Mouse (Mus musculus) heart, embryonic 10.5 days (tissue): ENCODE measurements around the gene Aph1b. TPM values are rescaled to one million over a fixed set of nuclear protein-coding genes. Genes with fewer than 3 reads are reported as not detected.
"Not testable (repeated sequence)": the region's sequence is repeated elsewhere in the genome, so short reads cannot be mapped to it uniquely, and the experiment has no call there.

Experiments used
- DNase-seq: peaks from one replicate; pipeline ENCODE4 v3.0.0-alpha.2; 2017; ENCODE audit warnings: low spot score
- H3K27ac ChIP-seq: fragments of 300-500 bp; sonication (generic); 2 replicates; pipeline ENCODE4 v1.5.1; 2016; ENCODE audit warnings: mild to moderate bottlenecking
- H3K27me3 ChIP-seq: fragments of 300-500 bp; sonication (generic); 2 replicates; pipeline ENCODE4 v1.6.1; 2016; ENCODE audit warnings: mild to moderate bottlenecking; ENCODE audit not compliant: poor library complexity, insufficient read depth, severe bottlenecking
- H3K36me3 ChIP-seq: fragments of 300-500 bp; sonication (generic); 2 replicates; pipeline ENCODE4 v1.6.1; 2016; ENCODE audit warnings: mild to moderate bottlenecking, moderate library complexity
- H3K4me1 ChIP-seq: fragments of 300-500 bp; sonication (generic); 2 replicates; pipeline ENCODE4 v1.6.1; 2016; ENCODE audit warnings: mild to moderate bottlenecking
- H3K4me3 ChIP-seq: fragments of 300-500 bp; sonication (generic); 2 replicates; pipeline ENCODE4 v1.5.1; 2016; ENCODE audit warnings: mild to moderate bottlenecking, moderate library complexity
- H3K9me3 ChIP-seq: fragments of 300-500 bp; sonication (generic); 2 replicates; pipeline ENCODE4 v1.6.1; 2016; ENCODE audit warnings: mild to moderate bottlenecking, moderate library complexity
- WGBS: fragments of 180-500 bp; shearing (Covaris S2); methylation state at CpG from one replicate; pipeline ENCODE4 v1.1.7; 2016; 5-methylcytosine and 5-hydroxymethylcytosine counted together
- polyA plus RNA-seq: library from polyadenylated mRNA; unstranded; fragments of >200 nt; fragmentation: Nextera tagmentation; extraction: Ambion mirVana; gene quantifications from 2 replicates; pipeline ENCODE4 v1.2.1, GENCODE M21; 2016

Gene Aph1b
- polyA plus RNA-seq = 7.7 and 7.9 TPM in 2 replicates

DNA sequence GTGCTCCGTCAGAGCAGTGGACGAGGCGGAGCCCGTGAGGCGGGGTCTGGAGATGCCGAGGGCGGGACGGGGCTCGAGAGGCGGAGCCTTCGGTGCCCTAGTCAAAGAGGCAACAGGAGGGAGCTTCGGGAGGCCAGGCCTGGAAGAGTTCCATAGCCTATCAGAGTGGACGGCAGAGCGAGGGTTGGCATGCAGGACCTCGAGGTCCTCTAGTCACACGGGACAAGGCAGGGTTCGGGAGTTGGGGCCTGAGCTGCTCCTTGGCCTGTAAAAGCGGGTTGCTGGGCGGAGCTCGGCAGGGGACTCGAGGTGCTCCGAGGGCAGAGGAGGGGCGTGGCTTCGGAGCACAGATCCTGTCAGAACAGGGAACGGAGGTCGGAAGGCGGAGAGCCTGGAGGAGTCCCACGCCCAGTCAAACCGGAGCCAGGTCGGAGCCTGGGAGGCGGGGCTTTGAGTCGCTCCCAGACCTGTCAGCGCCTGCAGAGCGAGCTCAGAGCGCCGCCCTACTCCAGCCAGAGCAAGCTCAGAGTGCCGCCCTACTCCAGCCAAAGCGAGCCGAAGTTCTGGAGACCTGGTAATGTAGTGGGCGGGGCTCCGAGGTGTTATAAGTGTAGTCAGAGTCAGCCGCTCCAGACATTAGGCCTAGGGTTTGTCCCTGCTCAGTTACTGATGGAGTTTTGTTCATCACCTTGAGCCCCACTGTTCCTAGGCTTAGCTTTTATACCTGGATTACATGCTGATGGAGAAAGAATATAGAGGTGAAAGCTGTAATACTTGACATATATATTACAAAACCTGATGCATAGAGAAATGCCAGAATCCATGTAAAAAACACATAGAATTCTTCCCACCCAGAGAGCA, at the start of gene Aph1b:
Aph1b (minus strand) TSS at position 27 of the 861 bp plus-strand sequence.
- Histone ChIP-seq H3K4me1 (peaks cover 8% of the 10 kb centered on the region; the same call in 1 of the 2 replicates), H3K9me3 (no peaks in the 10 kb centered on the region), H3K27ac (peak within 1 kb of the TSS; percentile 90), H3K36me3 (no peaks in the 10 kb centered on the region), H3K4me3 (peak within 1 kb of the TSS; percentile 78), H3K27me3 (no peaks in the 10 kb centered on the region)
- WGBS = under 1% methylated on average over 42 of the region's 42 CpGs
- DNase-seq = peak; percentile 99

DNA sequence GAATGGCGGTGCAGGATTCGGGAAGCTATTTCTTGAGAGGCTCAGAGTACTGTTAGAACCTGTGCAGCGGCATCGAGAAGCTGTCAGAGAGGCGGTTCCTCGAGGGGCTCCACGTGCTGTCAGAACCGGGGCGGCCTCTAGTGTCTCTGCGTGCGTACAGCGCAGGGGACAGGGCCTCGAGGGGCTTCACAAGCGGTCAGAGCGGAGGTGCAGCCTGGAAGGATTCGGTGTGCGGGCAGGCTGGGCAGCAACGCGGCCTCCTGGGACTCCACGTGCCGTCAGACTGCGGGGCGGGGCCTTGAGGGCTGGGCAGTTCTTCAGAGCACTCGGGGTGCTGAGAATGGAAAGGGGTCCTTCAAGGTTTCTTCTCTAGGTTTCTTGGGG, 39.8 kb upstream of the Aph1b start:
- 0% methylated on average over 24 of the region's 24 CpGs for WGBS
- 0 out of 2 replicates have a peak, but pooled peaks cover 13% of the 10 kb centered on the region for H3K27me3 ChIP-seq
- H3K27ac ChIP-seq = peak overlapping the region; percentile 83
- peak overlapping the region; percentile 69 for H3K4me3 ChIP-seq
- H3K36me3 ChIP-seq = no peaks in the 10 kb centered on the region
- H3K4me1 ChIP-seq = peaks cover 13% of the 10 kb centered on the region
- H3K9me3 ChIP-seq = no peaks in the 10 kb centered on the region
- DNase-seq = no peak

DNA sequence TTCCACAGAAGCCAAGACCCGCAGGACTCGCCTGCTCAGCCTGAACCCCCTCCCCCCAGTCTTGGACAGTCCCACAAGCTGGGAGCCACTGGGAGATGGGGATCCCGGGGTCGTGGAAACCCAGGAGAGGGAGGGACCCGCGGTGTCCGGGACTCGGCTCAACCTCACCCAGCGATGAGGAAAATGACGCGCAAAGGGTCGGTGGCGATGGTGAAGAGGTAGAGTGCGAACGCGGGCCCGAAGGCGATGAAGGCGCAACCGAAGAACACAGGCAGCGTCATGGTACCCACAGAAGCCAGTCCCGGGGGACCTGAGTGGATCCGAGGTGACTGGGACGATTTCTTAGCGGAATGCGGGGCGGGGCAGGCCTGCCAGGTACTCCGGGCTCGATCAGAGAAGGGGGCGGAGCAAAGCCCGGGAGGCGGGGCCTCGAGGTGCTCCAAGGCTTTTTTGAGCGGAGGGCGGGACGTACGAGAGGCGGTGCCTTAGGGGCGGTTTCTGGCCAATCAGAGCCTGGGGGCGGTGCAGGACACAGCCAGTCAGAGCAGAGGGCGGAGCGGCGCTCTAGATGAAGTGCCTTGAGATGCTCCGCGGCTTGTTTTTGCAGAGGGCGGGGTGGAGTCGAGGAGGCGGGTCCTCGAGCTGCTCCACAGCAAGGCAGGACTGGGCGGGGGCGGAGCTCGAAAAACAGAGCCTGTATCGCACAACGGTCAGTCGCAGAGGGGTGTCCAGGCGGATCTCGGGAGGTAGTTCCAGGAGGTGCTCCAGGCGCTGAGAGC, 39.2 kb upstream of the Aph1b start, which contains the start of gene Aph1c:
Aph1c (minus strand) TSS at position 409 of the 779 bp plus-strand sequence.
- WGBS = under 1% methylated on average over 58 of the region's 58 CpGs

DNA sequence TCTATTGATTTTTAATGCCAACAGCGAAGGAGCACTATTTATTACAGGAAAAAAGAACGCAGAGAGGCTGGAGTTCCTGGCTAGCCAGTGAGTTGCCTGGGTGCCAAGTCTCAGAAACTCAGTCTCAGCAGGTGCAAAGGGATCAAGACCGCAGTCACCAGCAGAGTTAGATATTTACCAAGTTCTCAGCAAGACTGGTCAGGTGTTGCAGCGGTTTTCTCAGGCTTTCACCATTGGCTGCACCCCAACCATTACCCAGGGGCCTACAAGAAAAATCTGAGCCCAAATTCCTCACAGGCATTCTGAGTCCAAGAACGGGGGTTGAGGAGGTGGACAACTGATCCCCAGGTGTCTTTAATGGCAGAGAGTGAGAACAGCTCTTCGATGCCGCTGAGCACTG, 38.6 kb upstream of the Aph1b start:
- 20% methylated on average over 7 of the region's 7 CpGs for WGBS
- Histone ChIP-seq H3K4me3 (peak overlapping the region; percentile 69), H3K4me1 (peaks cover 13% of the 10 kb centered on the region), H3K27ac (no peak overlapping the region), H3K9me3 (no peaks in the 10 kb centered on the region), H3K27me3 (0 out of 2 replicates have a peak, but pooled peaks cover 13% of the 10 kb centered on the region), H3K36me3 (no peaks in the 10 kb centered on the region)
- no peak for DNase-seq

More for the DNA sequence above, 39.2 kb upstream of the Aph1b start, which contains the start of gene Aph1c:
- peak within 1 kb of the TSS; percentile 69 for H3K4me3 ChIP-seq
- peak; percentile 100 for DNase-seq
- H3K36me3 ChIP-seq = no peaks in the 10 kb centered on the region
- H3K4me1 ChIP-seq = peaks cover 13% of the 10 kb centered on the region
- H3K9me3 ChIP-seq = no peaks in the 10 kb centered on the region
- peak within 1 kb of the TSS; percentile 83 for H3K27ac ChIP-seq
- H3K27me3 ChIP-seq = 0 out of 2 replicates have a peak, but pooled peaks cover 13% of the 10 kb centered on the region

DNA sequence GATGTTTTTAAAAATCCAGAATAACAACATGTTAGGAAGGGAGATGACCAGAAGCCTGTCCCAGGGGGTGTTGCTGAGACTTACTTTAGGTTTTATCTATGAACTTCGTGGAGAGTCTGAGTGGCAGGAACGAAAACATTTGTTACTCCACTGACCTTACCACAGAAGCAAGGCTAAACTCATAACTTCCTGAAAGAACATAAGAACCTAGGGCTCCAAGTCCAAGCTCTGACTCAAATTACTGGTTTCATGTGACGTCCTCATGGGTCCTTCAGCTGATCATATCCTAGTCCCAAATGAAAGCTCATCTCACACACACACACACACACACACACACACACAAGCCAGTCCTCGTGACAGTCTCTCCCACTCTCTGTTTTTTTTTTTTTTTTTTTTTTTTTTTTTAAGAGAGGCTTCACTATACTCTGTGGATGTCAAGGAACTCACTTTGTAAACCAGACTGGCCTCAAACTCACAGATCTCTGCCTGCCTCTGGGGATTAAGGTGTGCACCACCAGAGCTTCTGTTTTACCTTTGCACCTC, 37.1 kb upstream of the Aph1b start:
- WGBS = 49% methylated on average over 4 of the region's 4 CpGs
- no peak overlapping the region for H3K27ac ChIP-seq

DNA sequence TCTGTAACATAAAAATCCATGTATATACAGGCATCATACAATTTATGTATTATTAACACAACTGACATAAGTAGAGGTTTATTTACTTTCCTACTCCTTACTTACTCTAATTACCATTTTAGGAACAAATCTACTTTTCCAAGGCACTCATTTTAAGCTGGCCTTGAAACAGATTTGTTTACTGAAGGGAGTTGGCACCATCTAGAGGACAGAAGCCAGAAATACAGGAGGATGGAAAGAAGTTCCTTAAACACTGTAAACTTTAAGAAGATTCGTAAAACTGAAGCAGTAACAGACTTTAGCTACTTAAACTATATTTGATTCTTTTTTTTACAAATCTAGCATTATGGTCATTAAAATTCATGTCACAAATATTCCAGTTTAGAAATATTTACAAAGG, 30.7 kb upstream of the Aph1b start:
- Histone ChIP-seq H3K36me3 (no peaks in the 10 kb centered on the region), H3K4me1 (no peaks in the 10 kb centered on the region), H3K9me3 (no peaks in the 10 kb centered on the region), H3K27me3 (no peaks in the 10 kb centered on the region), H3K27ac (no peak overlapping the region), H3K4me3 (no peak overlapping the region)
- DNase-seq = no peak
- 39% methylated on average over 1 of the region's 1 CpGs for WGBS

More for the DNA sequence above, 37.1 kb upstream of the Aph1b start:
- peaks cover 13% of the 10 kb centered on the region for H3K4me1 ChIP-seq
- H3K4me3 ChIP-seq = no peak overlapping the region
- no peaks in the 10 kb centered on the region for H3K9me3 ChIP-seq
- DNase-seq = no peak
- 0 out of 2 replicates have a peak, but pooled peaks cover 13% of the 10 kb centered on the region for H3K27me3 ChIP-seq
- no peaks in the 10 kb centered on the region for H3K36me3 ChIP-seq

DNA sequence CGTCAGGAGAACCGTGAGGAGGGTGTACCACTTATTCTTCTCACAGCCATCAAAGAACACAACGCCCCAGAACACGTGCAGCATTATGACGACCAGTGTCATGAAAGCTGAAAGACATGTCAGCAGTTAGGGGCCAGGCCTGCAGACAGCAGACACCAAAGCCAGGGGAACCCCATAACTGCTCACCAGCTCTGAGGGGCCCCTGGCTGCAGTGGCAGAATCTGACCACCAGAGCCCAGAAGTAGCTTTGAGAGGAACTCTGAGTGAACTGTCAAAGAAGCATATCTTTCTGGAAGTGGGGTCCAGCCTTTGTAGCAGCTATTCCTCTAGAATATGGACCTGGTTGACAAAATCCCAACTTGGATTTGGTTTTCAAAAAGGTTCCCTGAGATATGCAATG, 27.0 kb upstream of the Aph1b start:
- H3K27ac ChIP-seq, DNase-seq, H3K4me1 ChIP-seq, H3K9me3 ChIP-seq, H3K27me3 ChIP-seq, H3K4me3 ChIP-seq, H3K36me3 ChIP-seq: not testable (repeated sequence)
- WGBS = 75% methylated on average over 1 of the region's 5 CpGs

DNA sequence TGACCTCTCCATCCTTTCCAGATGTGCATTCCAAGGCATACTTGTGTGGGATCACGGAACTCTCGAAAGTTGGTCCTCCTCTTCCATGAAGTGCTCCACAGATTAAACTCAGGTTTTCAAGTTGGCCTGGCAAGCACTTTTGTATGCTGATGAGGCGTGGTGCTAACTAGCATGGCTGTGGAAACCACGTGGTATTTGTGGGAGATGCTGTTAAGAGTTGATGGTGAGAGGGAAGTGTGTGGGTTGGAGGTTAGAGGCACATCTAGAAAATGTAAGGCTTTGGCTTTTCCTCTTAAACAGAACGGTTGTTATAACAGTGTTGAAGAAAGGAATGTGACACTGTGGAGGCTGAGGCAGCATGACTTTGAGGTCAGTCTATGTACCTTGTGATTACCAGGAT, 25.7 kb upstream of the Aph1b start:
- H3K27ac ChIP-seq = no peak overlapping the region
- H3K4me3 ChIP-seq = no peak overlapping the region
- WGBS = 72% methylated on average over 5 of the region's 5 CpGs
- H3K36me3 ChIP-seq = no peaks in the 10 kb centered on the region
- H3K27me3 ChIP-seq = no peaks in the 10 kb centered on the region
- H3K4me1 ChIP-seq = no peaks in the 10 kb centered on the region
- no peaks in the 10 kb centered on the region for H3K9me3 ChIP-seq
- no peak for DNase-seq

DNA sequence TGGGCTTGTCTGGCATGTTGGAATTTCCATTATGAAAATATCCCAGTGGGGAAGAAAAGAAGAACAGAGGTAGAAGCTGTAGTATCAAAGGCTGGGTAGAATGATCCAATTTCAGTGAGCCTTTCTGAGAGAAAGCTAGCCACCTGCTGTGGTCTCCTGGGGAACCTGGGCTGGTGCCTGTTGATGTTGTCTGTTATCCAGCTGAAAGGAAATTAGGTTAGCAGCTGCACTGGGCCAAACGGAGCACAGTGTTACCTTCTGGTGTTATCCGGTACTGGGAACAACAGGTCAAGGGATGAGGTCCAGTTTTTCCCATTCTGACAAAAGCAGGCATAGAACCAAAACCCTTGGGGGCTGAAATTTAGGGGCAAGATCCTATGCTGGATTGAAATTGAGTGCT, 18.1 kb upstream of the Aph1b start:
- WGBS = 21% methylated on average over 2 of the region's 2 CpGs
- no peak for DNase-seq
- Histone ChIP-seq H3K36me3 (no peaks in the 10 kb centered on the region), H3K9me3 (no peaks in the 10 kb centered on the region), H3K27ac (no peak overlapping the region), H3K4me1 (no peaks in the 10 kb centered on the region), H3K27me3 (no peaks in the 10 kb centered on the region), H3K4me3 (no peak overlapping the region)

DNA sequence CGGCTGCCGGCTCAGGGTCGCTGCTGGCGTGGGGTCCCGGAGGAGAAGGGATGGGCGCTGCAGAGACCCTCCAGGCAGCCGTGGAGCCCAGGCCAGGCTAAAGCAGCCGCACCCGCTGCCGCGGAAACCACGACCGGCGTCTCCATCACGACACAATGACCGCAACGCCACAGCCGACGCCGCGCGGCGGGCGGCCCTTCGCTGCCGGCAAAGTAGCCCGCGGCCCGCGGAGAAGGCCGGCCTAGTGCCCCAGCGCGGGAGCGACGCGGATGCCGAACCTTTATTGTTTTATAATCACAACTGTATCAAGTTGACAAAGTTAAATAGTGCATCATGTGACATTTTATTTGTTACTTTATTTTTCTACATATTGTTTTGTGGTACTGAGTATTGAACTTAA, 10.7 kb upstream of the Aph1b start:
- 2% methylated on average over 31 of the region's 37 CpGs for WGBS
- peaks cover 12% of the 10 kb centered on the region for H3K4me1 ChIP-seq
- peak overlapping the region; percentile 49 for H3K4me3 ChIP-seq
- not testable (repeated sequence) for H3K36me3 ChIP-seq, DNase-seq, H3K9me3 ChIP-seq, H3K27ac ChIP-seq
- H3K27me3 ChIP-seq = peaks cover 45% of the 10 kb centered on the region

DNA sequence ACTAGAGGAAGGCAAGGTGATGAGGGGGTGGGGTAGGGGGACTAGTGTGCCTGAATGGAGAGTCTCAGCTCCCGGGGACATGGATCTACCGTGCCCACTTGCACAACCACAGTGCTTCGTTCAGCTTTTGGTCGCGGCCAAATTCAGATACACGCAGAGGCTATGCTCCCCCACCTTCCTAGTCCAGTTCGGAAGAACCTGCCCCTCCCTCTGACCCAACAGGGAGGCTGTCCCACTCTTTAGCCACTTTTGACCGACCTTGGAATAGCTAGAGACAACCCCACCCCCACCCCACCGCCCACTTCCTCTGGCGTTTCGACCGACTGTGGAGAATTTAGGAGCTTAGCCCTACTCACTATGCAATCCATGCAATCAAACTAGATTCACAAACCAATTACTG, 6.7 kb upstream of the Aph1b start:
- Histone ChIP-seq H3K4me1 (peaks cover 12% of the 10 kb centered on the region), H3K27me3 (peaks cover 32% of the 10 kb centered on the region), H3K36me3 (no peaks in the 10 kb centered on the region), H3K4me3 (peak overlapping the region; percentile 42), H3K9me3 (no peaks in the 10 kb centered on the region), H3K27ac (peak overlapping the region; percentile 29; the same call in 1 of the 2 replicates)
- 36% methylated on average over 12 of the region's 12 CpGs for WGBS
- no peak for DNase-seq

DNA sequence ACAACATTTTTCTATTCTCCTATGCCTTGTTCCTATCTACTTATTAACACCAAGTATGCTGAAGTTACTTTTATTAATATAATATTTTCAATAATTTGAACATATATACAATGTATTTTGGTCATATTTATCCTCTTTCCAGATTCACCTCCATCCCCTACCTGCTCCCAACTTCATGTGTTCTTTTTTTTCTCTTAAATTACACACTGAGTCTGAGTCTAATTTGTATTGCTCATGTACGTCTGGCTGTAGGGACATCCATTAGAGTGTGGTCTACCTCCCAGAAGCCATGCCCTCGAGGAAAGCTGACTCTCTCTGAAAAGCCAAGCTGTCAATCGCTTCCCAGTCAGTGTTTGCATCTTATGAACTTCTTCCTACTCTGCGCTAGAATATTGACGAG, 1.4 kb upstream of the Aph1b start, which contains the start of gene Gm10647:
Gm10647 (plus strand) TSS at position 301 of the 400 bp plus-strand sequence.
- Histone ChIP-seq H3K9me3 (no peaks in the 10 kb centered on the region), H3K4me3 (peak within 1 kb of the TSS; percentile 78), H3K27ac (peak within 1 kb of the TSS; percentile 90), H3K36me3 (no peaks in the 10 kb centered on the region), H3K27me3 (peaks cover 2% of the 10 kb centered on the region; the same call in 1 of the 2 replicates), H3K4me1 (peaks cover 10% of the 10 kb centered on the region)
- WGBS = 85% methylated on average over 5 of the region's 5 CpGs
- DNase-seq = no peak
